In the genomic region with DNA sequence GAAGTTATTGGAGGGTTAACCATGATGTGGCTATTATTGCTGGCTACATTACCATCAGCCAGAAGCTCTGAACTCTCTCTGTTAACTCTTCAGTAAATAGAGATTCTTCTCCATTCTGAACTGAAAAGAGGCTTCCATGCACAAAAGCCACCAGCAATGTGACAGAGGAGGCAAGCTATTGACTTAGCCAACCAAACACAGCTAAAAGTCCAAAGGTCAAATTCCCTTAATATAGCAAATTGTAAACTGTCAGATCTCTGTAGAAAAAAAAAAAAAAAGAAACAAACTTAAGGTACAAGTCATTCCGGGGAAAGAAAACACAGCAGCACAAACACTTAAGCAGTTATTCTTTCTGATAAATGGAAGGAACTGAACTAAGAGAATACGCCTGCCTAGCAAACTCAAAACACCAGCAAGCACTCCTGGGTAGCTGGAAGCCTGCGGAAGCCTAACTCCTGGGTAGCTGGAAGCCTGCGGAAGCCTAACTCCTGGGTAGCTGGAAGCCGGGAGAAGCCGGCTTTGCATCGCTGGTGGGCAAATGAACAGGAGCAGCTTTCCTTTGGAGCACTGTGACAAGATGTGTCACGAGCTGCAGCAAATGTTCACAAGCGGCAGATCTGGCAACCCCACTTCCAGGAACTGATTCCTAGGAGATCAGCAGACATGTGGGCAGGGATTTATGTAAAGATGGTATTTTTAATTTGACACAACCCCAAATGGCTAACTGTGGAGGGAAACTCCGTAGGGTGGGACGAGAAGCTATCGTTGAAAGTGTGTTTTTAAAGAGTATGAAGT, we compare ENCODE assay signal across 12 mouse cellular contexts.
DNase-seq lines count a peak whose midpoint lies in the region; ATAC-seq and TF ChIP-seq lines count a peak whose summit lies in the region.
"Had no signal": no experiment of that assay in that cellular context is flagged by ENCODE, and none has a peak within 500 bp of the region (broad histone marks: within the 10 kb centered on the region; RNA-seq: fewer than 3 reads in every experiment).

No protein-coding gene starts in this region.

- H3K4me3 ChIP-seq in limb, embryonic 10.5 days, result no peak overlapping the region
- H3K4me3 ChIP-seq: limb, embryonic 15.5 days; midbrain, embryonic 15.5 days had no signal

- peak overlapping the region; percentile 36; the same call in 1 of the 2 replicates for H3K27ac ChIP-seq in limb, embryonic 10.5 days
- H3K27ac ChIP-seq: limb, embryonic 15.5 days; midbrain, embryonic 15.5 days had no signal

- no peak for DNase-seq in frontal cortex, postnatal 25 days (ENCODE audit: low spot score in 2 of 2)
- peak; percentile 65 to 80 for DNase-seq in left cerebral cortex, postnatal 14 days (ENCODE audit: low spot score in 2 of 2)
- DNase-seq in left cerebral cortex, postnatal 10 days (ENCODE audit: extremely low spot score in 1 of 2, low spot score in 2 of 2), result no peak
- peak; percentile 62 for DNase-seq in brain, embryonic 14.5 days (ENCODE audit: low read depth)
- no peak for DNase-seq in limb, embryonic 10.5 days (ENCODE audit: low spot score)
- DNase-seq in adipocyte (ENCODE audit: low spot score), result no peak
- DNase-seq in cerebellum, postnatal 25 days, result no peak
- DNase-seq: B cell, adult 2 months; embryo, embryonic 11 days had no signal

- 83% methylated on average over 12 of the region's 12 CpGs for WGBS in limb, embryonic 10.5 days

- TF ChIP-seq CTCF in brain, embryonic 14.5 days (IDR thresholded peaks at IDR 0.05; ENCODE audit: borderline replicate concordance, extremely low read depth, insufficient read depth, insufficient read length), result no peak

- no peak for TF ChIP-seq POLR2A in brain, embryonic 14.5 days (IDR thresholded peaks at IDR 0.05; ENCODE audit: borderline replicate concordance, extremely low read depth, insufficient read depth, insufficient read length, poor library complexity, severe bottlenecking)

- peaks cover 3% of the 10 kb centered on the region; the same call in 1 of the 2 replicates for H3K36me3 ChIP-seq in limb, embryonic 10.5 days
- H3K36me3 ChIP-seq: limb, embryonic 15.5 days; midbrain, embryonic 15.5 days had no signal

- peak; percentile 66 for ATAC-seq in frontal cortex, adult (ENCODE audit: low TSS enrichment)
- ATAC-seq: midbrain, embryonic 15.5 days had no signal

- H3K9me3 ChIP-seq in limb, embryonic 10.5 days (replicated peaks), result no peaks in the 10 kb centered on the region
- H3K9me3 ChIP-seq: limb, embryonic 15.5 days; midbrain, embryonic 15.5 days had no signal

- H3K4me1 ChIP-seq in limb, embryonic 10.5 days, result peaks cover 64% of the 10 kb centered on the region

- intact Hi-C loops in left cerebral cortex, postnatal 14 days (cut with DNase I), result no loop called here
- intact Hi-C loops in left cerebral cortex, postnatal 10 days (cut with DNase I), result no loop called here

- no peaks in the 10 kb centered on the region for H3K27me3 ChIP-seq in limb, embryonic 10.5 days (ENCODE audit: low read depth, poor library complexity, severe bottlenecking)
- H3K27me3 ChIP-seq: midbrain, embryonic 15.5 days had no signal

Comparison
In these comparisons a context has a peak if more than half of its experiments do, and no peak if none do; other contexts are left out.
1. DNase-seq: peak in left cerebral cortex, postnatal 14 days (2 of 2) and brain, embryonic 14.5 days (single experiment); none in frontal cortex, postnatal 25 days (0 of 2), left cerebral cortex, postnatal 10 days (0 of 2), limb, embryonic 10.5 days (single experiment), adipocyte (single experiment) and cerebellum, postnatal 25 days (0 of 2).